Mouse (Mus musculus) liver, postnatal 0 days (tissue): ENCODE measurements around the gene Dthd1.

ENCODE experiments used
- CTCF ChIP-seq: sonication (generic); IDR thresholded peaks from 2 replicates; pipeline ENCODE4 v1.5.1; 2016; ENCODE audit warnings: antibody characterized with exemption, low read depth
- EP300 ChIP-seq: IDR thresholded peaks from 2 replicates; pipeline ENCODE4 v1.6.1; 2016; ENCODE audit warnings: antibody characterized with exemption, low read depth, mild to moderate bottlenecking

GRCm38 (mm10) chr5:62786809-62787208, 26.8 kb upstream of the Dthd1 start:
- TF ChIP-seq CTCF, result no peak
- TF ChIP-seq EP300, result no peak
